9 mouse cellular contexts compared by ENCODE assay signal in the genomic region with DNA sequence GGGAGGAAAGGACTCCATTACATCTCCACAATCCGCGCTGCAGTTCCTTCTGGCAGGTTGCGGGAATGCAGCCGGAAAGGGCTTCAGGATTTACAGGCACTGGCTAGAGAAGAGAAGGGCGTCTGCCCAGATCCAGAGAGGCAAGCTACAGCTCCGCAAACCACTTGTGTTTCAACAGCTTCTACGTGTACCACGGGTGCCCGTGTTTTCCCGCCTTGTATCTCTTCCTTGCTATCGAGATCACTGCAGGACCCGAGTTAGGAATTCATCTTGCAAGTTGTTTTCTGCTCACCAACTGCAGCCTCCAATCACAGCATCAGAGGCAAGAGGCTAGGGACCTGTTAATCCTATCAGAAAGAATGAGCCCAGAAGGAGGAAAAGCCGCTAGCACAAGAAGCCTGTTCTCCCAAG. TPM values are rescaled to one million over a fixed set of nuclear protein-coding genes. Genes with fewer than 3 reads are reported as not detected.
DNase-seq lines count a peak whose midpoint lies in the region; ATAC-seq and TF ChIP-seq lines count a peak whose summit lies in the region.
"Had no signal": no experiment of that assay in that cellular context is flagged by ENCODE, and none has a peak within 500 bp of the region (broad histone marks: within the 10 kb centered on the region; RNA-seq: fewer than 3 reads in every experiment).

No protein-coding gene starts in this region.

- TF ChIP-seq EP300 in heart, adult 2 months (IDR thresholded peaks at IDR 0.05; ENCODE audit: insufficient read depth, low read depth, low read length) = no peak

- ATAC-seq in forebrain, embryonic 15.5 days (replicated peaks) = peak; percentile 82
- ATAC-seq in kidney, postnatal 0 days (replicated peaks; ENCODE audit: low FRiP score, low read depth) = peak; percentile 71
- peak; percentile 74 for ATAC-seq in midbrain, embryonic 12.5 days (ENCODE audit: low FRiP score, low read depth)
- ATAC-seq in megakaryocyte, adult 5-6 weeks (ENCODE audit: poor library complexity, severe bottlenecking) = no peak

- peak; percentile 36 for TF ChIP-seq CTCF in heart, adult 2 months (IDR thresholded peaks at IDR 0.05)
- TF ChIP-seq CTCF in kidney, postnatal 0 days (IDR thresholded peaks at IDR 0.05; ENCODE audit: low read depth) = peak; percentile 43; the same call in 1 of the 2 replicates

- TF ChIP-seq POLR2A in heart, adult 2 months (IDR thresholded peaks at IDR 0.05; ENCODE audit: insufficient read depth, low read depth, low read length) = no peak

- H3K36me3 ChIP-seq in heart, adult 2 months (ENCODE audit: control insufficient read depth, insufficient read depth, low read length) = no peaks in the 10 kb centered on the region
- H3K36me3 ChIP-seq in forebrain, embryonic 15.5 days = no peaks in the 10 kb centered on the region
- H3K36me3 ChIP-seq in kidney, postnatal 0 days (ENCODE audit: insufficient read depth, low read length) = no peaks in the 10 kb centered on the region
- no peaks in the 10 kb centered on the region for H3K36me3 ChIP-seq in midbrain, embryonic 12.5 days

- H3K79me2 ChIP-seq in heart, adult 2 months (replicated peaks; ENCODE audit: control insufficient read depth, insufficient read depth, low read length) = no peaks in the 10 kb centered on the region

- H3K4me3 ChIP-seq in heart, adult 2 months = no peak overlapping the region
- H3K4me3 ChIP-seq in forebrain, embryonic 15.5 days = peak overlapping the region; percentile 23
- no peak overlapping the region for H3K4me3 ChIP-seq in kidney, postnatal 0 days (replicated peaks; ENCODE audit: low read depth, low read length)
- peak overlapping the region; percentile 29 for H3K4me3 ChIP-seq in midbrain, embryonic 12.5 days

- no peak overlapping the region for H3K9ac ChIP-seq in heart, adult 2 months (ENCODE audit: low read depth, low read length)
- H3K9ac ChIP-seq in forebrain, embryonic 15.5 days (replicated peaks) = 0 out of 2 replicates have a peak overlapping the region, but pooled peaks have one; percentile 20
- no peak overlapping the region for H3K9ac ChIP-seq in kidney, postnatal 0 days (ENCODE audit: low read depth, low read length)
- H3K9ac ChIP-seq in midbrain, embryonic 12.5 days (replicated peaks) = no peak overlapping the region

- DNase-seq in heart, adult 2 months = no peak
- no peak for DNase-seq in heart, postnatal 36 days
- peak; percentile 18 for DNase-seq in adrenal gland, postnatal 25 days
- peak; percentile 81 for DNase-seq in kidney, postnatal 0 days (ENCODE audit: low spot score)
- DNase-seq in testis, postnatal 14 days (ENCODE audit: low spot score) = peak; percentile 19

- peak overlapping the region; percentile 40 for H3K4me2 ChIP-seq in forebrain, embryonic 15.5 days (replicated peaks)
- H3K4me2 ChIP-seq in kidney, postnatal 0 days (ENCODE audit: low read length) = peak overlapping the region; percentile 36
- H3K4me2 ChIP-seq in midbrain, embryonic 12.5 days (replicated peaks) = peak overlapping the region; percentile 55

- no peaks in the 10 kb centered on the region for H3K9me3 ChIP-seq in forebrain, embryonic 15.5 days
- H3K9me3 ChIP-seq in kidney, postnatal 0 days (replicated peaks; ENCODE audit: low read length) = no peaks in the 10 kb centered on the region
- 0 out of 2 replicates have a peak, but pooled peaks cover 6% of the 10 kb centered on the region for H3K9me3 ChIP-seq in midbrain, embryonic 12.5 days

- no peaks in the 10 kb centered on the region for H3K27me3 ChIP-seq in heart, adult 2 months (ENCODE audit: control insufficient read depth, insufficient read depth, low read length)
- H3K27me3 ChIP-seq in forebrain, embryonic 15.5 days = no peaks in the 10 kb centered on the region
- H3K27me3 ChIP-seq in kidney, postnatal 0 days (ENCODE audit: insufficient read depth, low read length) = no peaks in the 10 kb centered on the region
- H3K27me3 ChIP-seq in midbrain, embryonic 12.5 days = no peaks in the 10 kb centered on the region; the same call in 1 of the 2 replicates
- H3K27me3 ChIP-seq: CH12.LX had no signal

- H3K4me1 ChIP-seq in heart, adult 2 months (ENCODE audit: control insufficient read depth, insufficient read depth, low read length) = no peaks in the 10 kb centered on the region
- peaks cover 6% of the 10 kb centered on the region for H3K4me1 ChIP-seq in forebrain, embryonic 15.5 days
- H3K4me1 ChIP-seq in kidney, postnatal 0 days (replicated peaks; ENCODE audit: insufficient read depth, low read length) = no peaks in the 10 kb centered on the region
- H3K4me1 ChIP-seq in midbrain, embryonic 12.5 days = peaks cover 14% of the 10 kb centered on the region

- no peak overlapping the region for H3K27ac ChIP-seq in heart, adult 2 months
- 0 out of 2 replicates have a peak overlapping the region, but pooled peaks have one; percentile 2 for H3K27ac ChIP-seq in forebrain, embryonic 15.5 days (replicated peaks)
- H3K27ac ChIP-seq in kidney, postnatal 0 days = no peak overlapping the region
- no peak overlapping the region for H3K27ac ChIP-seq in midbrain, embryonic 12.5 days (replicated peaks)

- intact Hi-C loops in heart, adult 2 months (cut with DNase I) = no loop called here
- intact Hi-C loops in heart, postnatal 36 days (cut with DNase I) = no loop called here

- WGBS in heart, adult 2 months = 14% methylated on average over 13 of the region's 13 CpGs
- 5% methylated on average over 13 of the region's 13 CpGs for WGBS in forebrain, embryonic 15.5 days
- WGBS in kidney, postnatal 0 days = 6% methylated on average over 13 of the region's 13 CpGs
- WGBS in midbrain, embryonic 12.5 days = 4% methylated on average over 13 of the region's 13 CpGs

RNA-seq across cellular contexts. Expression of gene Chst2, which starts 35.8 kb away (rescaled TPM):
- 1 to 10 TPM; 1.1 to 1.2 TPM for total RNA-seq in heart, adult 2 months (2021)
- polyA plus RNA-seq in heart, adult 2 months (2012; rRNA removed) = 0.29 and 0.38 TPM in 2 replicates
- total RNA-seq in heart, postnatal 36 days (2021) = 1 to 10 TPM; 1.1 to 1.4 TPM
- total RNA-seq in adrenal gland, postnatal 25 days (2021) = 35.8 and 51.1 TPM in 2 replicates
- polyA plus RNA-seq in forebrain, embryonic 15.5 days (2015; fragmentation: Nextera tagmentation; extraction: Ambion mirVana) = 13.0 and 13.3 TPM in 2 replicates
- 4.8 and 5.5 TPM in 2 replicates for polyA plus RNA-seq in kidney, postnatal 0 days (2015; fragmentation: Nextera tagmentation; extraction: Ambion mirVana)
- 7.2 and 8.5 TPM in 2 replicates for polyA plus RNA-seq in midbrain, embryonic 12.5 days (2016; fragmentation: Nextera tagmentation; extraction: Ambion mirVana)
- total RNA-seq in megakaryocyte, adult 5-6 weeks (2015) = 0.02 TPM in 1 of 2 replicates, not detected in the other
- not detected in 2 replicates for total RNA-seq in megakaryocyte, adult 5-6 weeks (2017)
- total RNA-seq: CH12.LX had no signal

Comparison
In these comparisons a context has a peak if more than half of its experiments do, and no peak if none do; other contexts are left out.
1. DNase-seq: peak in adrenal gland, postnatal 25 days (single experiment), kidney, postnatal 0 days (single experiment) and testis, postnatal 14 days (single experiment); none in heart, adult 2 months (0 of 2) and heart, postnatal 36 days (0 of 2).
2. H3K4me3 ChIP-seq: peak in forebrain, embryonic 15.5 days (single experiment) and midbrain, embryonic 12.5 days (single experiment); none in heart, adult 2 months (single experiment) and kidney, postnatal 0 days (single experiment).
3. RNA of gene Chst2, which starts 35.8 kb away (total RNA-seq): 35.8 to 51.1 TPM in adrenal gland, postnatal 25 days; 1.1 to 1.4 TPM in heart, postnatal 36 days, 1.1 to 1.2 TPM in heart, adult 2 months and 0.02 TPM in megakaryocyte, adult 5-6 weeks; every median in the first group is over 10 times any median in the second.
4. Peak in every context shown above with its lines, with median percentiles within 50 percentile points of each other: H3K4me2 ChIP-seq.